Mouse (Mus musculus) heart, embryonic 11.5 days (tissue): Measurements from ENCODE around the gene Il33. TPM values are rescaled to one million over a fixed set of nuclear protein-coding genes. Genes with fewer than 3 reads are reported as not detected.

ENCODE experiments used
- ATAC-seq: fragments of 200-750 bp; cut with Nextera tagmentation; replicated peaks from 2 replicates; pipeline ENCODE4 v1.8.0; 2017; ENCODE audit warnings: moderate library complexity; ENCODE audit not compliant: insufficient number of reproducible peaks, low FRiP score, low TSS enrichment
- H3K27ac ChIP-seq: fragments of 300-500 bp; sonication (generic); 2 replicates; pipeline ENCODE4 v1.5.1; 2014; ENCODE audit warnings: mild to moderate bottlenecking, low read depth, low read length
- H3K27me3 ChIP-seq: fragments of 300-500 bp; sonication (generic); 2 replicates; pipeline ENCODE4 v1.6.1; 2014; ENCODE audit warnings: mild to moderate bottlenecking, low read length, mixed read lengths; ENCODE audit not compliant: control insufficient read depth, insufficient read depth
- H3K36me3 ChIP-seq: fragments of 300-500 bp; sonication (generic); 2 replicates; pipeline ENCODE4 v1.6.1; 2014; ENCODE audit warnings: mild to moderate bottlenecking, low read length, moderate library complexity, mixed read lengths; ENCODE audit not compliant: control insufficient read depth, insufficient read depth
- H3K4me1 ChIP-seq: fragments of 300-500 bp; sonication (generic); 2 replicates; pipeline ENCODE4 v1.6.1; 2014; ENCODE audit warnings: low read length; ENCODE audit not compliant: control insufficient read depth, insufficient read depth
- H3K4me2 ChIP-seq: fragments of 300-500 bp; sonication (generic); 2 replicates; pipeline ENCODE4 v1.6.1; 2014; ENCODE audit warnings: mild to moderate bottlenecking, moderate library complexity
- H3K4me3 ChIP-seq: fragments of 300-500 bp; sonication (generic); 2 replicates; pipeline ENCODE4 v1.5.1; 2014; ENCODE audit warnings: low read depth, low read length
- H3K9ac ChIP-seq: fragments of 300-500 bp; sonication (generic); 2 replicates; pipeline ENCODE4 v1.6.1; 2014; ENCODE audit warnings: mild to moderate bottlenecking, low read depth, low read length, moderate library complexity
- H3K9me3 ChIP-seq: fragments of 300-500 bp; sonication (generic); replicated peaks from 2 replicates; pipeline ENCODE4 v1.6.1; 2016; ENCODE audit warnings: low read length; ENCODE audit not compliant: control insufficient read depth
- WGBS: fragments of 180-500 bp; shearing (Covaris S2); extraction: QIAGEN DNeasy Blood & Tissue Kit; methylation state at CpG from one replicate; pipeline ENCODE4 v1.1.7; 2014; ENCODE audit not compliant: insufficient replicate concordance; 5-methylcytosine and 5-hydroxymethylcytosine counted together
- polyA plus RNA-seq: library from polyadenylated mRNA; unstranded; fragments of >200 nt; fragmentation: Nextera tagmentation; extraction: Ambion mirVana; gene quantifications from 2 replicates; pipeline ENCODE4 v1.2.1, GENCODE M21; 2014

Gene Il33
- polyA plus RNA-seq, 1 experiment from 2014 or later, result 1.3 TPM

DNA sequence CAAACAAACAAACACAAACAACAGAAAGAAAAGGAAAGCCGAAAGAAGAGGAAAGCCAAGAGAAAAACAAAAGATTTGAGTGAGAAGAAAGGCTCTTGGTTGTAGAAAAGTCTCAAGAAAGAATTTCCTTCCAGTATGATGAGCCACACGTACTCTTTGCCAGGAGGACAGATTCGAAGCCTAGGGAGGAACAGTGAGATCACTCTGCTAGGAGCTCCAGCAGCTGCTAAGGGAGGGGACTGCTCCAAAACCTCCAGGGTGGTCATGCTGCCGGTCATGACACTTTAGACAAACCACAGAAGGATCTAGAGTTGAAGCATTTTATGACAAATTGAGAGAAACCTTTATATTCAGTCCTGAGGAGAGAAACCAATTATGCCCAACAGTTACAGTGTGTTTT is 32.9 kb upstream of the Il33 start:
- Histone ChIP-seq H3K4me2 (no peak overlapping the region), H3K27me3 (no peaks in the 10 kb centered on the region), H3K4me1 (no peaks in the 10 kb centered on the region), H3K9me3 (no peaks in the 10 kb centered on the region), H3K9ac (no peak overlapping the region), H3K27ac (no peak overlapping the region), H3K36me3 (no peaks in the 10 kb centered on the region), H3K4me3 (no peak overlapping the region)
- WGBS, result 63% methylated on average over 4 of the region's 4 CpGs
- ATAC-seq, result no peak

DNA sequence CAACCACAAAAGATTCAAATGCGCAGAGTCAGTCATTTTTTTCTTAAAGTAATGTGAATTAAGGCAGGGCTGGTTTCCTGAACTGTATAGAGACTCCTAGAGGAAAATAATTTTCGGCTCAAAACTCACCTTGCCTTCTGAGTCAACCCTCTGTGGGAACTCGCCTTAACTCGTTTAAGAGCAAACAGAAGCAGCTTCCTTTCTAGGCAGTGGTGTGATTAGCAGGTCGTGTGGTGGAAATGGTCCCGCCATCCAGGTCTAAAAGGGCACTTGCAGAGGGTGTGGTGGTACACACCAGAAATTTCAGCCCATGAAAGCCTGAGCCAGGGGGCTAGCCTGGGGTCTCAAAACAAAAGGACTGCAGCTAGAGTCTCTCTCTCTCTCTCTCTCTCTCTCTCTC is 32.1 kb upstream of the Il33 start:
- no peaks in the 10 kb centered on the region for H3K9me3 ChIP-seq
- H3K27ac ChIP-seq, result no peak overlapping the region
- no peak overlapping the region for H3K9ac ChIP-seq
- ATAC-seq, result no peak
- H3K36me3 ChIP-seq, result no peaks in the 10 kb centered on the region
- no peaks in the 10 kb centered on the region for H3K4me1 ChIP-seq
- no peaks in the 10 kb centered on the region for H3K27me3 ChIP-seq
- no peak overlapping the region for H3K4me2 ChIP-seq
- no peak overlapping the region for H3K4me3 ChIP-seq
- WGBS, result 54% methylated on average over 6 of the region's 6 CpGs

DNA sequence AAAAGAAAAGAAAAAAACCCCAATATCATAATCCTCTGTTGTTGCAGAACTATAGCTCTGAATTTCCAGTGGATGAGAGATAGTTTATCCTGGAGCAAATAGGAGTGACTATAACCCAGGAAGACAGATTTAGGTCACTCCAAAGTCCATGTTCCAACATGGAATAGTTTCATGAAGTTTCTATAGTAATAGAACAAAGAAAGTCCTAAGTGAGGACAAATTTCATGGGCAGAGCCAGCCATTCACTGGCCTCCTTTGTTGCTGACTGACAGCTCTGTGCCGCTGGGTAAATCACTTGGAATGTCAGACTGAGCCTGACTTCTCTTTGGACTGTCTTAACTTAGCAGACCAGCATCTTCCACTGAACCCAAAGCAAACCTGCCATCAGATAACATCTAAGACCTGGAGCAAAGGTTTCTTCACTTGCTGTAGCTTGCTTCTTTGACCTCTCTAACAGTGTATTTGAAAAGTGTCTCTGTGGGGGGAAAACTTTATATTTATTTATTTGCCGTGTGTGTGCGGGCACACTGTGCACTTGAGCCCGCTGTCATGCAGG is 31.1 kb upstream of the Il33 start:
- H3K27ac ChIP-seq, result no peak overlapping the region
- H3K4me1 ChIP-seq, result no peaks in the 10 kb centered on the region
- 80% methylated on average over 4 of the region's 4 CpGs for WGBS
- H3K4me2 ChIP-seq, result no peak overlapping the region
- H3K27me3 ChIP-seq, result no peaks in the 10 kb centered on the region
- H3K36me3 ChIP-seq, result no peaks in the 10 kb centered on the region
- no peaks in the 10 kb centered on the region for H3K9me3 ChIP-seq
- H3K4me3 ChIP-seq, result no peak overlapping the region
- no peak overlapping the region for H3K9ac ChIP-seq
- ATAC-seq, result no peak

DNA sequence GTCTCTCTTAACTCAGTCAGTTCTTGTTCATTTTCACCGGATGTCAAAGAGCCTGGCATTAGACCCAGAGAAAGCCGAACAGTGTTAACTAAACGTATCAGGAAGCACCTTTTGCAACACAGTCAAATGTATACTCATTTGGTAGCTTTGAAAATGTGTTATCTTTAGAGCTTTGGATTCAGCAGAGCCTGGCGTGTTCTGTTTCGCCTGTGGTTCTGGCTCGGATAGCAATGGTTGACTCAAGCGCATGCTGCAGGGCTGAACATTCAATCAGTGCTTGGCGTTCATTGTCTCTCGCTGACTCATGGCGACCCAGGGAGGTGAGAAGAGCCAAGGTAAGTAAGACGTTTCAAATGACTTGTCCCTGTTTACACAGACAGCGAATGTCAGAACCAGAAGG is 30.5 kb upstream of the Il33 start:
- H3K9me3 ChIP-seq, result peaks cover 2% of the 10 kb centered on the region; the same call in 1 of the 2 replicates
- no peak overlapping the region for H3K4me3 ChIP-seq
- H3K9ac ChIP-seq, result no peak overlapping the region
- ATAC-seq, result no peak
- H3K4me2 ChIP-seq, result no peak overlapping the region
- no peaks in the 10 kb centered on the region for H3K36me3 ChIP-seq
- H3K27ac ChIP-seq, result no peak overlapping the region
- no peaks in the 10 kb centered on the region for H3K27me3 ChIP-seq
- H3K4me1 ChIP-seq, result no peaks in the 10 kb centered on the region
- 80% methylated on average over 12 of the region's 12 CpGs for WGBS

DNA sequence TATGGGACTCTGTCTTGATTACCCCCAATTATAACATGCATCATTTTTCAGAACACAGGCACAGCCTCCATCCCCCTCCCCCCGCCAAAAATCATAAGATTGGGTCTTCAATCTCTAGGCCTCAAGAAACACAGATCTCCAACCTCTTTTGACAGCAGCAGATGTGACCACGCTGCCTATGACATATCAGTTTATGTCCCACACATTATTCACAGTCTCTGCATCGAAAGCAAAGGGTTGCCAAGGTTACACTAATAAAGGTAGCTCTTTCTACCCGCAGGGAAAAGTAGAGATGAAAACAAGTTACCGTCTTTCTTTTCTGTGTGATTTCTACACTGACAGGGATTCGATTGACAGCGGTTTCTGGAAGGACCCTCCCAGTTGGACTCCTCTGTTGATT is 29.9 kb upstream of the Il33 start:
- 78% methylated on average over 7 of the region's 7 CpGs for WGBS
- no peak for ATAC-seq
- Histone ChIP-seq H3K4me1 (no peaks in the 10 kb centered on the region), H3K27ac (no peak overlapping the region), H3K4me3 (no peak overlapping the region), H3K9ac (no peak overlapping the region), H3K9me3 (peaks cover 8% of the 10 kb centered on the region), H3K4me2 (no peak overlapping the region), H3K27me3 (no peaks in the 10 kb centered on the region), H3K36me3 (no peaks in the 10 kb centered on the region)

- no peak for ATAC-seq
- Histone ChIP-seq H3K36me3 (no peaks in the 10 kb centered on the region), H3K4me3 (no peak overlapping the region), H3K4me1 (no peaks in the 10 kb centered on the region), H3K4me2 (no peak overlapping the region), H3K9ac (no peak overlapping the region), H3K27ac (no peak overlapping the region), H3K27me3 (no peaks in the 10 kb centered on the region), H3K9me3 (peaks cover 11% of the 10 kb centered on the region)
- WGBS, result 88% methylated on average over 3 of the region's 3 CpGs
Observed at GRCm38 (mm10) chr19:29900318-29900717, 24.6 kb upstream of the Il33 start.

DNA sequence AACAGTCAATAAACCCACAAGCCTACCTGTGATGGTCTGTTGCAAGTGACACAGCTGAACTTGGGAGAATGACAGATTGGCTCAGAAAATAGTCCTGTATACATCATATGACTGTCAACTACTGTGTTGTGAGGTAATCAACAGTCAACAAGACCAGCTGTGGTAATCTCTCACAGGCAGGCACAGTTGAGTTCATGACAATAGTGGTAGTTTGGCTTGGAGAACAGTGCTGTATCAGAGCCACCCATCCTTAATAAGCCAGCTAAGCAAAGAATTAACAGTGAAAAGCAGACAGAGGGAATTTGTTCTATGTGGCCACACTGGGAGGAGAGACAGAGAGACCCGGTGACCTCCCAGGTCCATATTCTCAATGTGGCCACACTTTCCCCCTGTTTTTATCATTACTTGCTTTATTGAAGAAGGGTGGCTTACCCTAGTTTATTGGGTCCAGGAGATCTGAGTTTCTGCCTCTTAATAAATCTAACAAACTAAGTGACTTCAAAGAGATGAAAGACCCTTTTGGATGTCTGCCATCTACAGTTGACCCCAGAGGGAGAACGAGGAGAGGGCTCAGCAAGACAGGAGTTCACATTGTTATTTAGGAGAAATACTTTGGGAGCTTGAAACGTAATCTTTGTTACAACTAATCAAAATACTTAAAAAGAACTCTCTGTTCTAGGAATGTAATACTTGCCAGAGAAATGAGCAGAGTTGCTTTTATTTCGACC is 22.4 kb upstream of the Il33 start:
- no peak for ATAC-seq
- Histone ChIP-seq H3K27ac (no peak overlapping the region), H3K4me1 (no peaks in the 10 kb centered on the region), H3K9ac (no peak overlapping the region), H3K27me3 (no peaks in the 10 kb centered on the region), H3K4me3 (no peak overlapping the region), H3K36me3 (no peaks in the 10 kb centered on the region), H3K4me2 (no peak overlapping the region), H3K9me3 (peaks cover 11% of the 10 kb centered on the region)
- 68% methylated on average over 4 of the region's 4 CpGs for WGBS

DNA sequence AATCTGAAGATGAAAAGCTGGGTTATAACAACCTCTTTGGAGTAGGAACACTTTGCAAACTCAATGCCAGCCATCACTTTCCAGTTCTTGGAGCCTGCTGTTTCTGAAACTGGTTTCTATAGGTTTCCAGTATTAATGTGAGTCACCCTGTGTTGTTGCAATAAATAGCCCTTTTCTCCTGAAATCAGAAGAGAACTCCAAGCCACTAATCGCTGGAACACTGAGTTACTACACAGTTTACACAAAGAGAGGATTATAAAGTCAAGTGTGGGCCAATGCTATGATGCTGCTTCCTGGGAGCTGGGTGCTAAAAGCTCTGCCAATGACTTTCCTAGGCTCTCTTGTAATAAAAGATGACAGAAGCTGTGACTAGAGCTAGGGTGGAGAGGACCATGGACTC is 19.0 kb upstream of the Il33 start:
- Histone ChIP-seq H3K9me3 (no peaks in the 10 kb centered on the region), H3K36me3 (no peaks in the 10 kb centered on the region), H3K27ac (no peak overlapping the region), H3K27me3 (no peaks in the 10 kb centered on the region), H3K4me3 (no peak overlapping the region), H3K4me1 (no peaks in the 10 kb centered on the region), H3K9ac (no peak overlapping the region), H3K4me2 (no peak overlapping the region)
- 78% methylated on average over 1 of the region's 1 CpGs for WGBS
- no peak for ATAC-seq

- WGBS, result 67% methylated on average over 1 of the region's 1 CpGs
Observed at GRCm38 (mm10) chr19:29909166-29909565, 15.7 kb upstream of the Il33 start.

More at GRCm38 (mm10) chr19:29909166-29909565, 15.7 kb upstream of the Il33 start:
- ATAC-seq, result no peak
- Histone ChIP-seq H3K27me3 (no peaks in the 10 kb centered on the region), H3K9ac (no peak overlapping the region), H3K36me3 (no peaks in the 10 kb centered on the region), H3K4me1 (no peaks in the 10 kb centered on the region), H3K27ac (no peak overlapping the region), H3K4me2 (no peak overlapping the region), H3K4me3 (no peak overlapping the region), H3K9me3 (no peaks in the 10 kb centered on the region)
